Mouse (Mus musculus) adipocyte (in vitro differentiated cells): ENCODE measurements around the gene Caln1.

Experiments
- DNase-seq: peaks from one replicate; pipeline ENCODE4 v3.0.0-alpha.2; 2016; ENCODE audit warnings: low spot score

Caln1 gene

GRCm38 (mm10) chr5:130699476-130699875, 330.2 kb downstream of the Caln1 start:
- no peak for DNase-seq

- DNase-seq: no peak
Measured at GRCm38 (mm10) chr5:130701777-130702176, 332.5 kb downstream of the Caln1 start.

DNA sequence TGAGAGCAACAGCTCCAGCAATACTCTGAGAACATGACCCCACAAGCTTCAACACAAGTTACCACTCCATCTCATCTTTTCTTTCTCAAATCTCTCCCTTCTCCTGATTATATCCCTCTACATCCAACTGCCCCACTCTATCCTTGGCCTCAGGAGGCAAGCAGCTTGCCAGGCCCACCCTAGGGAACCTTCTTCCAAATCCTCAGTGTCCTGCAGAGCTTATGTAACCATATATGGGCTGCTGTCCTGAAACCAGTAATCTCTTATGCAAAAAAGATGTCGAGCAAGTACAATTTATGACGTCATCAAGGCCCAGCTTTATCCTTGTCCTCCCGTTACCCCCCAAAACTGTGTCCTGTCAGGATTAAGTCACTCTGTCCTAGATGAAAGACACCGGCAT, 333.1 kb downstream of the Caln1 start:
- DNase-seq: no peak

DNA sequence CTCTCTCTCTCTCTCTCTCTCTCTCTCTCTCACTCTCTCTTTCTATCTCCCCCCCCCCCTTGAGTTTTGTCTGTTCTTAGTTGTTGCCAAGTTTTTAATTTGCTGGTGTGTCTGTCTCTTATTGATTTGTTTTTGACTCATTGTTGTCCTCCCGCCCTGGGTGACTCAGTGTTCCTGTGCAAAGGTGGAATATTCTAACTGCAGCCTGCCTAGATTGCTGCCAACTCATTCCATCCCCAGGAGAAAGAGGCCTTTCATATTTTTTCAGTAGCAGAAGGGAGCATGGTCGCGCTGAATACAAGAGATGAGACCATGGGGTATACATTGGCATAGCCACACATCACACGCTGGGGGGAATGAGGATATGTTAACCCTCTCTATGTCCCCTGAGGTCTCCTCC, 335.6 kb downstream of the Caln1 start:
- no peak for DNase-seq

GRCm38 (mm10) chr5:130706202-130706855, 337.1 kb downstream of the Caln1 start:
- DNase-seq: no peak

GRCm38 (mm10) chr5:130707755-130708154, 338.5 kb downstream of the Caln1 start:
- DNase-seq: no peak

- no peak for DNase-seq
Measured at GRCm38 (mm10) chr5:130708616-130709015, 339.4 kb downstream of the Caln1 start.

DNA sequence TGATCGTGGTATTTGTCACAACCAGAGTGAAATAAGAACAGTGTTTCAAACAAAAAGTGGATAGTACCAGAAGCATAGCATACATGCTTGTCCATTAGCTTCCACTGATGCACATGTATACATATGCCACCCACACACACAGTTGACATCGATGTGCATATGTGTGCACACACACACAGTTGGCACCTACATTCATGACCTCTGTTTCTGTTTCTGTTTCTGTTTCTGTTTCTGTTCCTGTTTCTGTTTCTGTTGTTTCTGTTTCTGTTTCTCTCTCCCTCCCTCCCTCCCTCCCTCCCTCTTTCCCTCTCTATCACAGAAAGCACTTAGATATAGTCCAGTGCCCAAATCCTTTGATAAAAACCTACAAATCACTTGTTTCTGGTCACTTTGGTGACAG, 342.4 kb downstream of the Caln1 start:
- no peak for DNase-seq

DNA sequence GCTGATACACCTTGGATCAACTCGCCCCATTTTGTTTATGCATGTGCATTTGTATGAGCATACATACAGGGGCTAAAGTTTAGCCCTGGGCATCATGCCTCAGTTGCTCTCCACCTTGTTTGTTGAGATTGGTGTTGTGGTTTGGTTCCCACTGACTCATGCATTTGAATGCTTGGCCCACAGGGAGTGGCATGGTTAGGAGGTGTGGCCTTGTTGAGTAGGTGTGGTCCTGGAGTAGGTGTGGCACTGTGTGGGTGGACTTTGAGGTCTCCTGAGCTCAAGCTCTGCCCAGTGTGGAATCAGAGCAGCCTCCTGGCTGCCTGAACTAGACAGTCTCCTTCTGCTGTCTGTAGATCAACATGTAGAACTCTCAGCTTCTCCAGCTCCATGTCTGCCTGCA, 343.0 kb downstream of the Caln1 start:
- no peak for DNase-seq

DNA sequence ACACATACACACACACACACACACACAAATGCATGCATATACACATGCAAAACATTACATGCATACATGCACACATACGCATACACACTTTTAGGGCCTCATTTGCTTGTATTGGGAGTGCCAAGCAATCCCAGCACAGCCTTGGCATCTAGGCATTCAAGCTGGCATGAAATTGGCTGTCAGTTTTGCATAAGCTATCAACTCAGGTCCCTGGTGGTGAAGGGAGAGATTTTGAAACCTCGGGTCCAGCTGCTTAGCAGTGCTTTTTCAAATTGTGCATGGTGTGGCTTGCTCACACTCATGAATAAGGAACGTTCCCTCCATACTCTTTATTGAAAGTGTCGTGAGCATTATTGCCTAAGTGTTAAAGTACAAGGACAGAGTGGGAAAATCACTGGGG, 345.9 kb downstream of the Caln1 start:
- no peak for DNase-seq

- DNase-seq: no peak
Measured at GRCm38 (mm10) chr5:130718385-130718784, 349.1 kb downstream of the Caln1 start.

DNA sequence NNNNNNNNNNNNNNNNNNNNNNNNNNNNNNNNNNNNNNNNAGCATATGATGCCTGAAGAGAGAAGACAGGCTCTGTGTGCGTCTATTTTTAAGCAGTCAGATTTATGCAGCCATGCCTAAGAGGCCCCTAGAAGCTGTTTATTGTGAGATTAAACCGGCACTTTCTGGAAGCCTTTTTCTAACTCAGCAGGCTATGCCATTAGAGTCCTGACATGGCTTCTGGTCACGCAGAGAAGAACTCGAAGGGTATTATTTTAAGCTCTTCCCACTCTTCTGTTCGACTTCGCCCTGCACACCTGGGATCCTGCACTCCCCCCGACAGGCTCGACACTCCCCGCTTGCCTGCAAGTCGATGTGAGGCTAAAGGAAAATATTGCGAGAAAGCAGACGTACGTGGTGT, 372.9 kb downstream of the Caln1 start:
- no peak for DNase-seq

- no peak for DNase-seq
Measured at GRCm38 (mm10) chr5:130757517-130757916, 388.3 kb downstream of the Caln1 start.

GRCm38 (mm10) chr5:130765784-130766183, 396.5 kb downstream of the Caln1 start:
- no peak for DNase-seq

DNA sequence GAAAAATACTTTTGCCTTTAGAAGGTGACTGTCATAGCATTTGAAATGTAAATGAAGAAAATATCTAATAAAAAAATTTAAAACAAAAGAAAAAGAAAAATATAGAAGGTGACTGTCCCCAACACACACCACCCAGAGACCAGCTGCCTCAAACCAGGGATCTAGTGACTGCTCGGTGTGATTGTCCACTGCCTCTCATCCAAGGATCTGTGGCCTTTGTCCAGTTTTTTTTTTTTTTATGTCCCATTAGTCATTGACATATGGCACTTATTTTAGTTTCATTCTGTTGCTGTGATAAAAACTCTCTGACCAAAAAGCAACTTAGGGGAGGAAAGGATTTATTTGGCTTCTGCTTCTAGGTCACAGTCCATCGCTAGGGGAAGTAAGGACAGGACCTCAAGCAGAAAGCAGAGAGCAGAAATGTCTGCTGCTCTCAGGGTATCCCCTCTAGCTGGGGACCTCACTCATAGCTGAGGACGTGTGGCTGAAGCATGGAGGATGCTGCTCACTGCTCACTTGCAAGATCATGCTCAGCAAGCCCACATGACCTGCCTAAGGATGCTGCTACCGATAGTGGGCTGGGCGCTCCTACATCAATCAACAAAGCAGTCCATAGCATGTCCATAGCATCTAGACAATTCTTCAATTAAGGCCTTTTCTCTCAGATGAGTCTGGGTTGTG, 401.9 kb downstream of the Caln1 start:
- DNase-seq: no peak

GRCm38 (mm10) chr5:130772491-130772890, 403.2 kb downstream of the Caln1 start:
- DNase-seq: no peak

DNA sequence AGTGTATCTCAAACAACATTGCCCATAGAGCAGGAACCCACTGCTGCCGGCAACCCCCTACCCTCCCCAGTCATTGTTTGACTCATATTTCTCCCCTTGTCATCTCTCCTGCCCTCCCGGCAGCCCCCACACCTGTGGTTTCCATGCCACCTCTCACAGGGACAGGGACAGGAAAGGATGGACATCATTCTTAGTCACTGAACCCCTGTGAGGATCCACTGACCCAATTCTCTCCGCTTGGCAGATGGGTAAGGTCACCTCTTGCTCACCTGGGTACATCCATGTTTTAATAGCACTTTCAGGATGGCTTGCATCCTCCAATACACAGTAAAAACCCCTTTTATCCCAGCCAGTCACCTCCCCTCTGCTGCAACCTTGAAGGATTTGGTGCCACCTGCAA, 405.7 kb downstream of the Caln1 start:
- no peak for DNase-seq

DNA sequence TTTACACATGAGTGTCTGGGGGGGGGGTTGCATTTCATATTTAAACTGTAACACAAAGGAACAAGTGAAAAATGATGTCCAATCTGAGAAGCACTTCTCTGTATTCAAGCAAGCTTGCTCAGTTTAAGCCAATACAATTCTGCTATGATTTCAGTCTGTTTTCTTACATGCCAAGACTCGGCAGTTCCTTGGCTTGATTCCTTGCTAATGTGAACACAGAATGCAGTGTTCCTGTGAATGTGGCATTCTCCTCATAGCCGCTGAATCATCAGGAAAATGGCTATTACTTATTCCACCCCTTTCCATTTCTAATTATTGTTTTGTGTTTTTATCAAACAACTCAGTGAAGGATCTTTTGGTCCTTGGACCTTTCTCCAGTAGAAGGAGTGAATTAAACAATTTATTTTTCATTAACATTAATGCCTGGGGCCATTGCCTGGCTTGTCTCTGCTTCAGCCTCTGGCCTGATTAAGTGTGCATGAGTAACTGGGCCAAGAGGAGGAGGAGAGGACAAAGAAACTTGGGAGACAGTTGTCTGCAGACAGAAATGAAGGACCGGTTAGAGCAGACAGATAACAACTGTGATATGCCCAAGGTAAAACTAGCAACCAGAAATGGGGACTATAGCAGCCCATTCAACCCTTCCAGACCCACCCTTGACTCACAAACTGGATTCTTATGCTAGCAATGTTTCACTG, 423.6 kb downstream of the Caln1 start:
- no peak for DNase-seq

DNA sequence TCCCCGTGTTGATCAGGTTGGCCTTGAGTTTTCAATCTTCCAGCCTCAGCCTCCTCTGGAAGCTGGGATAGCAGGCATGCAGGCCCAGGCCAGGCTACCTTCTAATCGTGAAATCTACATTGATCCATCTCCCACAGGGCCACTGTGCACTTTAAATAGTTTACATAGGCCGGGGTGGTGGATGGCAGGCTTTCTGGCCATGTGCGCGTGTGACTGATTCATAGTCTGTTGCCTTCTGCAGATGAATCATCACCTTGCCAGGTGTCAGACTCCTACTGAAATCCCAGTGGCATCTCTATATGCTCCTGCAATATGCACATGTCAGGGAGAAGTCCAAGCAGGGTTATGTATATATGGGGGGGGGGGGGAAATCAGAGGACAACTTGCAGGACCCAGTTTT, 428.5 kb downstream of the Caln1 start:
- no peak for DNase-seq

DNA sequence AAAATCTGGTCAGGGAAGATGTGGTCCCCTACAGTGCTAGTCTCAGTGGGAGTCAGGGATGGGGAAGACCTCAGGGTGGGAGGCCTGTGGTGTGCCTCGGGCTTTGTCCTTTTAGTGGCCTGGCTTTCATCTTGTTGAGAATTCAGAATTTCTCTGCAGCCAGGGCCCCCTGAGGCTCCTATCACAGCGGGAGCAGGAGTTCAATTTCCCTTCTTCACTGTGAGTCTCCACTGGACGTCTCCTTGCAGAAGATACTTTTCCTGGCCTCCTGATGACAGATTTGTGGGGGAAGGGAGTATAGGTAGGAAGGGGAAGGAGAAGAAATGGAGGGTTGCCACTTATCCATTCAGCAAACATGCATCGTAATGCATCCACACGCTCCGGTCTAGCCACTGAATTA, 441.1 kb downstream of the Caln1 start:
- DNase-seq: no peak

GRCm38 (mm10) chr5:130810846-130811245, 441.6 kb downstream of the Caln1 start:
- no peak for DNase-seq

DNA sequence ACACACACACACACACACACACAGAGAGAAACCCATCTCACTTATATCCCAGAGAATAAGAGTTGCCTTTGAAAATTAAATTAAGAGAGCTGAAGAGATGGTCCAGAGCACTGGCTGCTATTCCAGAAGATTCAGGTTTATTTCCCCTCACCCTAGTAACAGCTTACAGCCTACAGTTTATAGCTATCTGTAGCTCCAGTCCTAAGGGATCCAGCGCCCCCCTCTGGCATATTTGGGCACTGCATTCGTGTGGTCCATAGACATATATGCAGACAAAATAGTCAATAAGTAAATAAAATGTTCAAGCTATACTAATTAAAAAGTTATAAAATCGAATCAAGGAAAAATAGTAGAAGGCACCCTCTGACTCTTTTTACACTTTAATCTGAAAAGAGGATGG, 442.0 kb downstream of the Caln1 start:
- no peak for DNase-seq

DNA sequence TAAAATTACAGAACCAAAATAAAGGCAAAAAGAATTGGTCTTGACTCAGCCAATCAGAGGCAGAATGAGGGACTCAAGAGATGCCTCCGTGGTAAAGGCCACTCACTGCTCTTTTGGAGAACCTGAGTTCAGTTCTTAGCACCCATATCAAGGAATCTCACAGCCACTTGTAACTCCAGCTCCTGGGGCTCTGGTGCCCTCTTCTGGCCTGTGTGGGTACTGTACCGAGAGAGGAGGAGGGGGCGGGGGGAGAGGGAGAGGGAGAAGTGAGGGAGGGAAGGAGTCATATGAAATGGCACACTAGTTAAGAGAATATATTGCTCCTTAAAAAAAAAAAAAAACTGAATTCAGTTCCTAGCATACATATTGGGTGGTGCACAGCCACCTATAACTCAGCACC, 442.7 kb downstream of the Caln1 start:
- DNase-seq: no peak
